Comparison of ENCODE assay signal across 27 mouse cellular contexts in the genomic region with DNA sequence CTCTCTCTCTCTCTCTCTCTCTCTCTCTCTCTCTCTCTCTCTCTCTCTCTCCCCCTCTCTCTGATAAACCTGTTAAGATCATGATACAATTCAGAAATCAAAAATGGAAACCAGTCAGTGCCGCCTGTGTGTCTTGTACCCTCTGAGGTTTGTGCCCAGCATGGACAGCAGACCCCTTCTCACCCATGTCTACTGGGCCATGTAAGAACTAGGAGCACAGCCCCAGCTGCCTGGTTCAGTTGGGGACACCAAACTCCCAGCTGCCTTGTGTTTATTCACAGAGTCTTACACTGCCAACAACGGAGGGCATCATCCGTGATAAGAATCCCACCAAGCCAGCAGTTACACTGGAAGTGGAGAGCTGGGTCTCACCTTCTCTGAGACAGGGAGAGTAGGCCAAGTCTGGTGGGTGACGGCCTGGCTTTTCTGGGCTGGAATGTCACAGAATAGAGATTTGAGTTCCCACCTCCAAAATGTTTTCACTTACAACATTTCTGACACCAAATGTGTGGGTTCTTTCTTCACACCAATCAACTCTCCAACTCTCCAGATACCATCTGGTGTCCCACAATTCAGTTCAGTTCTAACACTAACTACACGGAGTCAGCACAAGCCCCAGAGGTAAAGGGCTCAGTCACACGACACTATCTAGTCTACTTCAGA.
DNase-seq lines count a peak whose midpoint lies in the region; ATAC-seq and TF ChIP-seq lines count a peak whose summit lies in the region.
"Had no signal": no experiment of that assay in that cellular context is flagged by ENCODE, and none has a peak within 500 bp of the region (broad histone marks: within the 10 kb centered on the region; RNA-seq: fewer than 3 reads in every experiment).

No protein-coding gene starts in this region.

- no peaks in the 10 kb centered on the region for H3K9me3 ChIP-seq in liver, embryonic 11.5 days (ENCODE audit: control insufficient read depth, low read length)
- H3K9me3 ChIP-seq in liver, postnatal 0 days (ENCODE audit: low read length), result no peaks in the 10 kb centered on the region
- no peaks in the 10 kb centered on the region for H3K9me3 ChIP-seq in embryonic facial prominence, embryonic 10.5 days
- H3K9me3 ChIP-seq: embryonic facial prominence, embryonic 12.5 days; forebrain, embryonic 12.5 days; heart, embryonic 12.5 days; hindbrain, embryonic 13.5 days; limb, embryonic 15.5 days; liver, embryonic 15.5 days; midbrain, embryonic 15.5 days; neural tube, embryonic 13.5 days had no signal

- ATAC-seq in liver, embryonic 11.5 days (replicated peaks; ENCODE audit: low FRiP score), result no peak
- ATAC-seq in liver, postnatal 0 days, result no peak
- ATAC-seq: midbrain, embryonic 15.5 days; Patski had no signal

- TF ChIP-seq EP300 in liver, postnatal 0 days (IDR thresholded peaks at IDR 0.05; ENCODE audit: low read depth), result no peak

- H3K4me3 ChIP-seq in layer of hippocampus, adult 2 months, result no peak overlapping the region
- no peak overlapping the region for H3K4me3 ChIP-seq in liver, embryonic 11.5 days (ENCODE audit: low read depth, low read length)
- H3K4me3 ChIP-seq in liver, postnatal 0 days (ENCODE audit: low read depth, low read length), result no peak overlapping the region
- no peak overlapping the region for H3K4me3 ChIP-seq in embryonic facial prominence, embryonic 10.5 days
- H3K4me3 ChIP-seq in thymus, adult 2 months (ENCODE audit: control insufficient read depth, insufficient read depth, low read length), result no peak overlapping the region
- H3K4me3 ChIP-seq: embryonic facial prominence, embryonic 12.5 days; forebrain, embryonic 12.5 days; heart, embryonic 12.5 days; hindbrain, embryonic 13.5 days; limb, embryonic 15.5 days; liver, embryonic 15.5 days; midbrain, embryonic 15.5 days; myocyte; neural tube, embryonic 13.5 days had no signal

- no peaks in the 10 kb centered on the region for H3K36me3 ChIP-seq in liver, embryonic 11.5 days (ENCODE audit: control insufficient read depth, insufficient read depth, low read length)
- no peaks in the 10 kb centered on the region for H3K36me3 ChIP-seq in liver, postnatal 0 days (replicated peaks; ENCODE audit: insufficient read depth, low read length)
- H3K36me3 ChIP-seq in embryonic facial prominence, embryonic 10.5 days (replicated peaks), result no peaks in the 10 kb centered on the region
- H3K36me3 ChIP-seq in thymus, adult 2 months (ENCODE audit: control insufficient read depth, insufficient read depth, low read length), result no peaks in the 10 kb centered on the region
- H3K36me3 ChIP-seq: embryonic facial prominence, embryonic 12.5 days; forebrain, embryonic 12.5 days; G1E; heart, embryonic 12.5 days; hindbrain, embryonic 13.5 days; limb, embryonic 15.5 days; liver, embryonic 15.5 days; midbrain, embryonic 15.5 days; neural tube, embryonic 13.5 days had no signal

- no peaks in the 10 kb centered on the region for H3K27me3 ChIP-seq in liver, embryonic 11.5 days (replicated peaks; ENCODE audit: control insufficient read depth, insufficient read depth, low read length)
- H3K27me3 ChIP-seq in liver, postnatal 0 days (ENCODE audit: insufficient read depth, low read length), result no peaks in the 10 kb centered on the region
- H3K27me3 ChIP-seq in embryonic facial prominence, embryonic 10.5 days (replicated peaks; ENCODE audit: low read depth, poor library complexity, severe bottlenecking), result no peaks in the 10 kb centered on the region
- H3K27me3 ChIP-seq in thymus, adult 2 months (ENCODE audit: control insufficient read depth, insufficient read depth, low read length), result no peaks in the 10 kb centered on the region
- H3K27me3 ChIP-seq: embryonic facial prominence, embryonic 12.5 days; forebrain, embryonic 12.5 days; heart, embryonic 12.5 days; limb, embryonic 15.5 days; liver, embryonic 15.5 days; midbrain, embryonic 15.5 days; neural tube, embryonic 13.5 days; Patski had no signal

- no peak for TF ChIP-seq POLR2A in thymus, adult 2 months (IDR thresholded peaks at IDR 0.05; ENCODE audit: control insufficient read depth, extremely low read depth, insufficient read depth, low read length, poor library complexity)

- H3K27ac ChIP-seq in layer of hippocampus, adult 2 months, result peak overlapping the region; percentile 77
- no peak overlapping the region for H3K27ac ChIP-seq in liver, embryonic 11.5 days (ENCODE audit: low read depth, low read length)
- H3K27ac ChIP-seq in liver, postnatal 0 days (ENCODE audit: low read depth), result no peak overlapping the region
- no peak overlapping the region for H3K27ac ChIP-seq in embryonic facial prominence, embryonic 10.5 days (replicated peaks)
- H3K27ac ChIP-seq in thymus, adult 2 months (ENCODE audit: control insufficient read depth, insufficient read depth, low read length), result no peak overlapping the region
- H3K27ac ChIP-seq: embryonic facial prominence, embryonic 12.5 days; forebrain, embryonic 12.5 days; hindbrain, embryonic 13.5 days; limb, embryonic 15.5 days; liver, embryonic 15.5 days; midbrain, embryonic 15.5 days; neural tube, embryonic 13.5 days had no signal

- TF ChIP-seq CTCF in layer of hippocampus, adult 2 months (conservative IDR thresholded peaks at IDR 0.05), result no peak
- TF ChIP-seq CTCF in liver, postnatal 0 days (IDR thresholded peaks at IDR 0.05; ENCODE audit: low read depth), result no peak
- no peak for TF ChIP-seq CTCF in thymus, adult 2 months (IDR thresholded peaks at IDR 0.05; ENCODE audit: borderline replicate concordance, control insufficient read depth, extremely low read depth, insufficient read depth, low read length, poor library complexity)

- no peaks in the 10 kb centered on the region for H3K4me1 ChIP-seq in liver, embryonic 11.5 days (replicated peaks; ENCODE audit: control insufficient read depth, insufficient read depth, low read length)
- H3K4me1 ChIP-seq in liver, postnatal 0 days (ENCODE audit: insufficient read depth), result no peaks in the 10 kb centered on the region
- peaks cover 10% of the 10 kb centered on the region for H3K4me1 ChIP-seq in embryonic facial prominence, embryonic 10.5 days
- H3K4me1 ChIP-seq in thymus, adult 2 months (replicated peaks; ENCODE audit: control insufficient read depth, insufficient read depth, low read length), result no peaks in the 10 kb centered on the region
- H3K4me1 ChIP-seq: embryonic facial prominence, embryonic 12.5 days had no signal

- H3K9ac ChIP-seq in liver, embryonic 11.5 days (ENCODE audit: low read depth, low read length), result no peak overlapping the region
- no peak overlapping the region for H3K9ac ChIP-seq in liver, postnatal 0 days (replicated peaks)
- H3K9ac ChIP-seq: embryonic facial prominence, embryonic 12.5 days; forebrain, embryonic 12.5 days; heart, embryonic 12.5 days; hindbrain, embryonic 13.5 days; limb, embryonic 15.5 days; liver, embryonic 15.5 days; midbrain, embryonic 15.5 days; neural tube, embryonic 13.5 days had no signal

- no peak overlapping the region for H3K4me2 ChIP-seq in liver, embryonic 11.5 days
- no peak overlapping the region for H3K4me2 ChIP-seq in liver, postnatal 0 days (ENCODE audit: low read depth, low read length)
- H3K4me2 ChIP-seq: embryonic facial prominence, embryonic 12.5 days; forebrain, embryonic 12.5 days; heart, embryonic 12.5 days; hindbrain, embryonic 13.5 days; limb, embryonic 15.5 days; liver, embryonic 15.5 days; midbrain, embryonic 15.5 days; neural tube, embryonic 13.5 days had no signal

- peak; percentile 42 to 72 for DNase-seq in frontal cortex, postnatal 36 days (ENCODE audit: low spot score in 2 of 2)
- DNase-seq in frontal cortex, postnatal 14 days (ENCODE audit: low spot score in 2 of 2), result no peak
- DNase-seq in layer of hippocampus, adult 2 months (ENCODE audit: low spot score in 2 of 2), result no peak
- no peak for DNase-seq in layer of hippocampus, postnatal 25 days (ENCODE audit: extremely low spot score in 1 of 2, low spot score in 1 of 2)
- peak; percentile 17 for DNase-seq in liver, embryonic 11.5 days (ENCODE audit: low spot score)
- no peak for DNase-seq in liver, postnatal 0 days
- DNase-seq in embryonic facial prominence, embryonic 10.5 days (ENCODE audit: low spot score), result peak; percentile 6
- no peak for DNase-seq in thymus, adult 2 months
- DNase-seq: adrenal gland, postnatal 36 days; B cell, adult 2 months; cerebellum, adult 11 months; cerebellum, adult 9-11 months; kidney, adult 8-10 months; kidney, postnatal 10 days; lung, postnatal 4 days; retina, postnatal 1 day had no signal

- WGBS in liver, embryonic 11.5 days, result 77% methylated on average over 6 of the region's 6 CpGs
- WGBS in liver, postnatal 0 days (ENCODE audit: insufficient replicate concordance), result 75% methylated on average over 6 of the region's 6 CpGs
- WGBS in embryonic facial prominence, embryonic 10.5 days, result 86% methylated on average over 6 of the region's 6 CpGs
- WGBS in thymus, adult 2 months, result 92% methylated on average over 6 of the region's 6 CpGs

Comparison
In these comparisons a context has a peak if more than half of its experiments do, and no peak if none do; other contexts are left out.
1. DNase-seq: peak in frontal cortex, postnatal 36 days (2 of 2), liver, embryonic 11.5 days (single experiment) and embryonic facial prominence, embryonic 10.5 days (single experiment); none in frontal cortex, postnatal 14 days (0 of 2), layer of hippocampus, adult 2 months (0 of 2), layer of hippocampus, postnatal 25 days (0 of 2), liver, postnatal 0 days (single experiment) and thymus, adult 2 months (single experiment).